Mouse (Mus musculus) ES-Bruce4 (cell line): ENCODE measurements around the gene Psmc3.

Experiments
- CTCF ChIP-seq: IDR thresholded peaks from one replicate; pipeline ENCODE4 v1.8.1; 2011; ENCODE audit warnings: low read depth, low read length
- EP300 ChIP-seq: IDR thresholded peaks from 2 replicates; pipeline ENCODE4 v1.6.1; 2011; ENCODE audit warnings: low read depth, low read length; ENCODE audit not compliant: insufficient read depth
- POLR2A ChIP-seq: IDR thresholded peaks from one replicate; pipeline ENCODE4 v1.8.1; 2011; ENCODE audit warnings: low read length; ENCODE audit not compliant: insufficient read depth

- TF ChIP-seq CTCF (no peak), POLR2A (no peak), EP300 (no peak)
These were observed 24.1 kb downstream of the Psmc3 start for GRCm38 (mm10) chr2:91077957-91078313.
